Mouse (Mus musculus) liver, embryonic 12.5 days (tissue): ENCODE measurements around the gene Tex101. TPM values are rescaled to one million over a fixed set of nuclear protein-coding genes. Genes with fewer than 3 reads are reported as not detected.
"Not testable (repeated sequence)": the region's sequence is repeated elsewhere in the genome, so short reads cannot be mapped to it uniquely, and the experiment has no call there.

Experiments
- ATAC-seq: fragments of 200-750 bp; cut with Nextera tagmentation; 2 replicates; pipeline ENCODE4 v1.8.0; 2017; ENCODE audit warnings: moderate number of reproducible peaks, mild to moderate bottlenecking, moderate library complexity
- H3K27ac ChIP-seq: fragments of 300-500 bp; sonication (generic); 2 replicates; pipeline ENCODE4 v1.5.1; 2016; ENCODE audit warnings: mild to moderate bottlenecking
- H3K27me3 ChIP-seq: fragments of 300-500 bp; sonication (generic); replicated peaks from 2 replicates; pipeline ENCODE4 v1.6.1; 2016; ENCODE audit warnings: mild to moderate bottlenecking, moderate library complexity
- H3K36me3 ChIP-seq: fragments of 300-500 bp; sonication (generic); 2 replicates; pipeline ENCODE4 v1.6.1; 2016; ENCODE audit warnings: mild to moderate bottlenecking, moderate library complexity
- H3K4me1 ChIP-seq: fragments of 300-500 bp; sonication (generic); 2 replicates; pipeline ENCODE4 v1.6.1; 2016
- H3K4me2 ChIP-seq: fragments of 300-500 bp; sonication (generic); 2 replicates; pipeline ENCODE4 v1.6.1; 2016; ENCODE audit warnings: mild to moderate bottlenecking, moderate library complexity
- H3K4me3 ChIP-seq: fragments of 300-500 bp; sonication (generic); 2 replicates; pipeline ENCODE4 v1.5.1; 2016; ENCODE audit warnings: mild to moderate bottlenecking, moderate library complexity
- H3K9ac ChIP-seq: fragments of 300-500 bp; sonication (generic); 2 replicates; pipeline ENCODE4 v1.6.1; 2016; ENCODE audit warnings: mild to moderate bottlenecking, moderate library complexity
- H3K9me3 ChIP-seq: fragments of 300-500 bp; sonication (generic); replicated peaks from 2 replicates; pipeline ENCODE4 v1.6.1; 2016; ENCODE audit warnings: mild to moderate bottlenecking, moderate library complexity
- WGBS: fragments of 180-500 bp; shearing (Covaris S2); methylation state at CpG from one replicate; pipeline ENCODE4 v1.1.7; 2016; ENCODE audit not compliant: insufficient replicate concordance; 5-methylcytosine and 5-hydroxymethylcytosine counted together
- polyA plus RNA-seq: library from polyadenylated mRNA; unstranded; fragments of >200 nt; fragmentation: Nextera tagmentation; extraction: Ambion mirVana; gene quantifications from 2 replicates; pipeline ENCODE4 v1.2.1, GENCODE M21; 2016

Gene Tex101
- not detected in 2 replicates for polyA plus RNA-seq

DNA sequence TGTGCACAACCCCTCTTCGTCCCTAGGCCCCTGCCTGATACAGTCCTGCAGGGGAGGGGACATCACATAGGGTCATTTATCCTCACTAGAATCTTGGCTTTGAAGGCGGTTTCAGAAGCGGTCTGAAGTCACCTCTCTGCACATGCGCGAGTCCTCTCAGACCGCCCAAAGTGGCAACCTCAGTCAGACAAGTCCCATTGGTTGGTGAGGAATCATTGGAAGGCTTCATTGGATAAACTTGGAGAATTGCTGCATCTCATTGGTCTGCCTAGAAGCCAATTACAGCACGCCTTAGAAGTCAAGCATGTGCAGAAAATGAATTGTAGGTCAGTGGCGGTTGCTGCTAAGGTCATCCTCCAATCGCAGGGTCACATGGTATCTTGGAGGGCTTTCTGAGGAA lies at the start of gene Tex101:
Tex101 (minus strand) TSS at position 101 of the 400 bp plus-strand sequence.
- no peaks in the 10 kb centered on the region for H3K4me1 ChIP-seq
- H3K4me3 ChIP-seq = no peak within 1 kb of the TSS
- H3K9ac ChIP-seq = no peak within 1 kb of the TSS
- H3K36me3 ChIP-seq = no peaks in the 10 kb centered on the region
- 76% methylated on average over 9 of the region's 9 CpGs for WGBS
- ATAC-seq = no peak
- H3K9me3 ChIP-seq = no peaks in the 10 kb centered on the region
- H3K4me2 ChIP-seq = no peak within 1 kb of the TSS
- H3K27ac ChIP-seq = no peak within 1 kb of the TSS
- H3K27me3 ChIP-seq = 0 out of 2 replicates have a peak, but pooled peaks cover 7% of the 10 kb centered on the region

DNA sequence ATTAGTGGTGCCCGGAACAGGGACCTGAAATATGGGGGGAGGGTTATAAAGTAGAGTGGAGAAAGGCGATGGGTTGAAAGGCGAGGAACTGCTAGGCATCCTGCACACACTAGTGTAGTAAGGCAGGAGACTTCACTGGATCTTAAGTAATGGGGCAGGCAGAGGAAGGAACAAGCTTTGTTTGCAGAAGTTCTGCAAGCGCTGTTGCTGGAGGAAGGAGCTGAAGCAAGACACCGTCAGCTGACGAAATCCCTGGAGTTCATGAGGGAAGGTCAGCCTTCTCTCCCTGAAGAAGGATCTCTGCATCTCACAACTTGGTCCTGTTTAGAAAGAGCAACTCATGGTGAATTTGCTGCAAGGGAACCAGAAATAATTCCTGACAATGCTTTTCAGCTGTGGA lies 38.6 kb upstream of the Tex101 start:
- Histone ChIP-seq H3K4me2 (no peak overlapping the region), H3K27ac (no peak overlapping the region), H3K9me3 (no peaks in the 10 kb centered on the region), H3K4me3 (no peak overlapping the region), H3K9ac (no peak overlapping the region), H3K4me1 (no peaks in the 10 kb centered on the region), H3K27me3 (no peaks in the 10 kb centered on the region), H3K36me3 (no peaks in the 10 kb centered on the region)
- 42% methylated on average over 6 of the region's 6 CpGs for WGBS
- no peak for ATAC-seq

DNA sequence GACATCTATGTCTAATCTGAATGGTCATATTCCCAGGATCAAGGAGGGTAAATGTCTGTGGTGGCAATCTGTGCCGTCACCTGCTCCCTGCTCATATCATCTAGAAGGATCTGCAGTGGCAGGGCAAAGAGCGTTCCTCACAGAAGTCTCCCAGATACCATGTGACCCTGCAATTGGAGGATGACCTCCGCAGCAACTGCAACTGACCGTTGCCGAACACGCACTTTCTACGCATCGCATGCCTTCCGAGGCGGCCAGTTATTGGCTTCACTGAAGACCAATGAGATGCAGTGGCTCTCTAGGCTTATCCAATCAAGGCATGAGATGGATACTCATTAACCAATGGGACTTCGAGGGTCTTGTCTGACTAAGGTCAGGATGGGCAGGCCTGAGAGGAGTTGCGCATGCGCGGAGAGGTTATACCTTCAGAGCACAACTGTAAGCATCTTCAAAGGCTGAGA lies 32.4 kb upstream of the Tex101 start, which contains the start of gene BC049730:
BC049730 (plus strand) TSS at position 411 of the 461 bp plus-strand sequence.
- no peak for ATAC-seq
- no peak within 1 kb of the TSS for H3K4me2 ChIP-seq
- no peak within 1 kb of the TSS for H3K9ac ChIP-seq
- 80% methylated on average over 14 of the region's 14 CpGs for WGBS
- no peaks in the 10 kb centered on the region for H3K4me1 ChIP-seq
- H3K27me3 ChIP-seq = 0 out of 2 replicates have a peak, but pooled peaks cover 5% of the 10 kb centered on the region
- no peak within 1 kb of the TSS for H3K4me3 ChIP-seq
- no peaks in the 10 kb centered on the region for H3K9me3 ChIP-seq
- H3K36me3 ChIP-seq = no peaks in the 10 kb centered on the region
- H3K27ac ChIP-seq = no peak within 1 kb of the TSS

DNA sequence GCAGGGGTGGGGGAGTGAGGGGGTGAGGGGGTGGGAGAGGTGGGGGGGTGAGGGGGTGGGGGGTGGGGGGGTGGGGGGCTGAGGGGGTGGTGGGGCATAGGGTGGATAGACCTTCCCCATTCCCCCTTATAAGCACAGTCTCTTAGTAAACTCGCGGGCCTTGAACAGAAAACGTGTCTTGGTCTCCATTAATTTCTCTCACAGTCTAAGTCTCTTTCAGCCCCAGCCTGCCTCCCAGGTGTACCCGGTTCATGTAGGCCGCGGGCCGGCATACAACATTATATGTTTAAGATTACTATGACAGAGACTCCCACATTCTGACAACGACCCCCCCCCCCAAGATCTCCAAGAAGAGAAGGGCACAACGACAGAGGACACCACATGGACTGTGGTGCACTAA lies 26.4 kb upstream of the Tex101 start:
- not testable (repeated sequence) for H3K4me3 ChIP-seq, H3K9me3 ChIP-seq, H3K4me1 ChIP-seq, H3K9ac ChIP-seq, H3K4me2 ChIP-seq, H3K27ac ChIP-seq, H3K36me3 ChIP-seq, H3K27me3 ChIP-seq, ATAC-seq
- 66% methylated on average over 9 of the region's 9 CpGs for WGBS

DNA sequence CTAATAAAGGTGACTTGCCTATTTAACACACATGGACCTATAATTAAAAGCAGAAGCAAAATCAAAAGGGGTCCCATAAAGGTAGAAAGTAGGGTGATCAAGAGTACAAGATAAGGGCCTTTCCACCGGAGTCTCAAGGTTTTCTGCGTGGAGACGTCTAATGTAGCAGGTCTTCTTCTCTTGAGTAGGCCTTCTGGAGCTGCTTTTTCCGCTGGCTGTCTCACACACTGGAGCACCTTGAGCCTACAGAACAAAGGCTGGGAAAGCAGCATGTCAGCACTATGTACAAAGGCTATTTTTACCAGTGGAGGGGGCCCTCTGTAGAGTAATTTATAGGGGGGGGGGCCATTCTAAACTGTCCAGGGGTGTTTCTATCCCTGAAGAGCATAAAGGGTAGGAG lies 21.4 kb upstream of the Tex101 start:
- H3K4me2 ChIP-seq, H3K27me3 ChIP-seq, H3K27ac ChIP-seq, H3K9ac ChIP-seq, H3K36me3 ChIP-seq, H3K4me1 ChIP-seq, H3K9me3 ChIP-seq, H3K4me3 ChIP-seq, ATAC-seq: not testable (repeated sequence)
- WGBS = 68% methylated on average over 4 of the region's 4 CpGs

DNA sequence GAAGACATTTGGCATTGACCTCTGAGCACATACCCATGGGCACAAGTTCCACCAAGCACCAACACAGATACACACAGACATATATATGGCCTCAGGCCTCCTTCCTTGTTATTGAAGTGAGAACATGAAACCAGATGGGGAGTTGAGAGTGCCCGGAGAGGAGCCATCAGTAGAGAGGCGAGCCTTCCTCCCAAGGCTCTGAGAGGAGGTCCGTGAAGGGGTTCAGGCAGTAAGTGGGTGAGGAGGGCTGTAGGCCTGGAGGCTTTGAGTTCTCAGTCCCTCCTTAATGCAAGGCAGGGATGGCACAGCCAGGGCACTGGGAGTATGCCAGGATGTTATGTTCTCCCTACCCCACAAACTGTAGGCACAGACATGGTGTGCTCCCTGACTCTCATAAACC lies 16.2 kb upstream of the Tex101 start:
- H3K9me3 ChIP-seq, H3K9ac ChIP-seq, H3K27ac ChIP-seq, H3K4me1 ChIP-seq, H3K27me3 ChIP-seq, H3K4me3 ChIP-seq, ATAC-seq, H3K36me3 ChIP-seq, H3K4me2 ChIP-seq: not testable (repeated sequence)
- 50% methylated on average over 3 of the region's 3 CpGs for WGBS

DNA sequence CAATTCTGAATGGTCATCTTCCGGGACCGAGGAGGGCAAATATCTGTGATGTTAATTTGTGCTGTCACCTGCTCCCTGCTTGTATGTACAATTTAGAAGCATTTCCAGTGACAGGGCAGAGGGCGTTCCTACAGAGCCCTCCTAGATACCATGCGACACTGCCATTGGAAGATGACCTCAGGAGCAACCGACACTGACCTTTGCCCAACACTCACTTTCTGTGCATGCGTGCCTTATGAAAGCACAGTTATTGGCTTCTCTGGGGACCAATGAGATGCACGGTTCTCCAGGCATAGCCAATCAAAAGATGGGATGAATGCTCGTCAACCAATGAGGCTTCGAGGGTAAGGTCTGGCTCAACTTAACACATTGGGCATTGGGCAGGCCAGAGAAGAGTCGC lies 11.0 kb upstream of the Tex101 start:
- not testable (repeated sequence) for H3K4me3 ChIP-seq, H3K9ac ChIP-seq, H3K4me2 ChIP-seq, H3K36me3 ChIP-seq, H3K27me3 ChIP-seq, ATAC-seq, H3K4me1 ChIP-seq, H3K9me3 ChIP-seq, H3K27ac ChIP-seq
- 74% methylated on average over 10 of the region's 10 CpGs for WGBS

DNA sequence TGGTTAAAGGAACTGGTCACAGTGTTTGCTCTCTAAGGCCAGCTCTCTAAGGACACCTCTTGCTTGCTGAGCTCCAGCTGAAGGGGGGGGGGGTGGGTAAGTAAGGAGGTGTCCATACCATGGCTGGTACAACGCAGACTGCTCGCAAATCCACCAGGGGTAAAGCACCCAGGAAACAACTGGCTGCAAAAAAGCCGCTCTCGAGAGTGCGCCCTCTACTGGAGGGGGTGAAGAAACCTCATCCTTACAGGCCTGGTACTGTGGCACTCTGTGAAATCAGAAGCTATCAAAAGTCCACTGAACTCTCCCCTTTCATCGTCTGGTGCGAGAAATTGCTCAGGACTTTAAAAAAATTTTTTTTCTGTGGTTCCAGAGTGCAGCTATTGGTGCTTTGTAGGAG lies 7.6 kb upstream of the Tex101 start:
- WGBS = 54% methylated on average over 7 of the region's 7 CpGs
- not testable (repeated sequence) for H3K4me3 ChIP-seq, H3K9me3 ChIP-seq, H3K36me3 ChIP-seq, ATAC-seq, H3K4me2 ChIP-seq, H3K27me3 ChIP-seq, H3K4me1 ChIP-seq, H3K27ac ChIP-seq, H3K9ac ChIP-seq

DNA sequence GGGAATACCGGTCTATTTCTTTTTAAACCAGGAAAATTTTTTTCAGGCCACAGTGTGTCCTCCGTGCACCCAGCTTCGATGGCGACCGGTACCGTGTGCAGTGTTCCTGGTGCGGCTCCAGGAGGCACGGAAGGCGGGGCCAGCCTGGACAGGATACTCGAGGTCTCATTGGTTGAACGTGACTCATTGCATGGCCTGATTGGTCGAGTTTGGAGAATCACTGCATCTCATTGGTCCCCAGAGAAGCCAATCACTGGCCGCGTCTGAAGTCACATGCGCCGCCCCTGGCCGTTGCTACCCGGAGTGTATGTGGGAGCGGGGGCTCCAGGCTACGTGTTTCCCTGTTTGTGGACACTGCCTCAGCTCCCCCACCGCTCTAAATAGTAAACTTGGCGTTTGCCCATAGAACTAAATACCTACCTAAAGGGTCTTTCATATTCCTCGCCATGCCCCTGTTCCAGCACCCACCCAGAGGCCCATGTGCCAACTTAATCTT lies 4.5 kb downstream of the Tex101 start:
- H3K27ac ChIP-seq = no peak overlapping the region
- no peak for ATAC-seq
- no peaks in the 10 kb centered on the region for H3K4me1 ChIP-seq
- H3K36me3 ChIP-seq = no peaks in the 10 kb centered on the region
- H3K4me3 ChIP-seq = no peak overlapping the region
- WGBS = 81% methylated on average over 23 of the region's 23 CpGs
- H3K4me2 ChIP-seq = no peak overlapping the region
- H3K9ac ChIP-seq = no peak overlapping the region
- 0 out of 2 replicates have a peak, but pooled peaks cover 9% of the 10 kb centered on the region for H3K27me3 ChIP-seq
- H3K9me3 ChIP-seq = no peaks in the 10 kb centered on the region

DNA sequence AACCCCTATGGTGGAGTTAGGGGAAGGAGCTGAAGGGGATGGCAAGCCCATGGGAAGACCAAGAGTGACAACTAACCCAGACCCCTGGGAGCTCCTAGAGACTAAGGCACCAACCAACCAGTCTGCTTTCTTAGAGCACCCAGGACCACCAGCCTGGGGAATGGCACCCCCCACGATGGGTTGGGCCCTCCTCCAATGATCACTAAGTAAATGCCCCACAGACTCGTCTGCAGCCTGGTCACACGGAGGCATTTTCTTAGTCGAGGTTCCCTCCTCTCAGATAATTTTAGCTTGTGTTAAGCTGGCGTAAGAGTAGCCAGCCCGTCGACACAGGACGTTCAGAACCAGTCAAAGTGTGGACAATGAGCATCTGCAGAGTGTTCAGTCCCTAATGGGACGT lies 11.5 kb downstream of the Tex101 start:
- H3K4me1 ChIP-seq = no peaks in the 10 kb centered on the region
- no peak for ATAC-seq
- no peak overlapping the region for H3K9ac ChIP-seq
- H3K4me3 ChIP-seq = no peak overlapping the region
- no peak overlapping the region for H3K4me2 ChIP-seq
- WGBS = 62% methylated on average over 9 of the region's 9 CpGs
- H3K27ac ChIP-seq = no peak overlapping the region
- H3K27me3 ChIP-seq = 0 out of 2 replicates have a peak, but pooled peaks cover 14% of the 10 kb centered on the region
- H3K9me3 ChIP-seq = no peaks in the 10 kb centered on the region
- H3K36me3 ChIP-seq = no peaks in the 10 kb centered on the region

DNA sequence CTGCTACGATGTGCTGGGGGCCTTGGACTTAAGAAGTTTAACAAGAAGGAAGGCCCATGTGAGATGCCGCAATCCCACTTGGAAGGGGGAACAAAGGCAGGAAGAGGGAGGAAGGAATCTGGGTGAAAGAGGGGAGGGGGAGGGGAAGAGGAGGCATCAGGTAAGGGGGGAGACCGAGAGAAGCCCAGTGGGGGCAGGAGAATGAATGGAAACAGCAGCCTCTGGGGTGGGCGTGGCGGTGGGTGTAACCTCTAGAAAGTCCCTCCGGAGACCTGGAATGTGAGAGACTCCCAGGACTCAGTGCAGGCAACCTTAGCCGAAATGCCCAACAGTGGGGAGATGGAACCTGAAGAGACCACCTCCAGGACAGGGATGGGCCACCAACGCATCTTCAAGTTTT lies 12.2 kb downstream of the Tex101 start:
- Histone ChIP-seq H3K27ac (no peak overlapping the region), H3K9me3 (no peaks in the 10 kb centered on the region), H3K4me3 (no peak overlapping the region), H3K4me1 (no peaks in the 10 kb centered on the region), H3K36me3 (no peaks in the 10 kb centered on the region), H3K27me3 (0 out of 2 replicates have a peak, but pooled peaks cover 14% of the 10 kb centered on the region), H3K9ac (no peak overlapping the region), H3K4me2 (no peak overlapping the region)
- ATAC-seq = no peak
- 41% methylated on average over 8 of the region's 8 CpGs for WGBS

DNA sequence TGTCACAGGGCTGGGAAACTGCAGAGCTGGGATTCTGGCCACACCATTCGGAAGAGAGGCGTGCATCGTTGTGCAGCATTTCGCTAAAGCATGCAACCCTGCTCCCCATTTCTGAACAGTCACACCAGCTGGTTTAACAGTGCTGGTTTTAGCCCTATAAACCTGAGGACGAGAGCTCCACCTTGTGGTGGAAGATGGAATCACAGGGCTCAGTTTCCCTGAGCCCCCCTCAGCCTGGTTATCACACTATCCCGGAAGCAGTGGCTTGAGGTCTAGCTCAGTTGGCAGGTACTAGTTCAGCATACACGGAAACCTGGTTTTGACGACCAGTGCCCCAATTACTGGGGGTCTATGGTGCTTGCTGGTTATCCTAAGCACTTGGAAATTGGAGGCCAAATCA lies 13.9 kb downstream of the Tex101 start:
- no peaks in the 10 kb centered on the region for H3K36me3 ChIP-seq
- no peak overlapping the region for H3K4me3 ChIP-seq
- H3K4me1 ChIP-seq = no peaks in the 10 kb centered on the region
- no peak overlapping the region for H3K9ac ChIP-seq
- H3K4me2 ChIP-seq = no peak overlapping the region
- 6% methylated on average over 8 of the region's 8 CpGs for WGBS
- H3K27me3 ChIP-seq = 0 out of 2 replicates have a peak, but pooled peaks cover 5% of the 10 kb centered on the region
- H3K9me3 ChIP-seq = no peaks in the 10 kb centered on the region
- no peak overlapping the region for H3K27ac ChIP-seq
- ATAC-seq = no peak
